Mouse (Mus musculus) intestine, embryonic 14.5 days (tissue): ENCODE data around the gene Ptges3l. TPM values are rescaled to one million over a fixed set of nuclear protein-coding genes. Genes with fewer than 3 reads are reported as not detected.
"Not testable (repeated sequence)": the region's sequence is repeated elsewhere in the genome, so short reads cannot be mapped to it uniquely, and the experiment has no call there.

ENCODE experiments used
- ATAC-seq: fragments of 200-750 bp; cut with Nextera tagmentation; replicated peaks from 2 replicates; pipeline ENCODE4 v1.8.0; 2017; ENCODE audit warnings: low read depth, moderate number of reproducible peaks, moderate TSS enrichment, moderate library complexity; ENCODE audit not compliant: low FRiP score, low TSS enrichment
- DNase-seq: peaks from one replicate; pipeline ENCODE4 v3.0.0-alpha.2; 2018; ENCODE audit warnings: low spot score
- H3K27ac ChIP-seq: fragments of 300-500 bp; sonication (generic); 2 replicates; pipeline ENCODE4 v1.5.1; 2014; ENCODE audit warnings: low read depth, mild to moderate bottlenecking, control low read depth
- H3K27me3 ChIP-seq: fragments of 300-500 bp; sonication (generic); replicated peaks from 2 replicates; pipeline ENCODE4 v1.6.1; 2014; ENCODE audit warnings: low read length, control low read depth; ENCODE audit not compliant: control insufficient read depth, insufficient read depth
- H3K36me3 ChIP-seq: fragments of 300-500 bp; sonication (generic); 2 replicates; pipeline ENCODE4 v1.6.1; 2014; ENCODE audit warnings: low read length, control low read depth; ENCODE audit not compliant: control insufficient read depth, insufficient read depth
- H3K4me1 ChIP-seq: fragments of 300-500 bp; sonication (generic); replicated peaks from 2 replicates; pipeline ENCODE4 v1.6.1; 2014; ENCODE audit warnings: low read length, control low read depth, mixed read lengths; ENCODE audit not compliant: control insufficient read depth, insufficient read depth
- H3K4me2 ChIP-seq: fragments of 300-500 bp; sonication (generic); 2 replicates; pipeline ENCODE4 v1.6.1; 2014; ENCODE audit warnings: low read length
- H3K4me3 ChIP-seq: fragments of 300-500 bp; sonication (generic); 2 replicates; pipeline ENCODE4 v1.5.1; 2014; ENCODE audit warnings: low read depth, low read length, control low read depth, mixed read lengths
- H3K9ac ChIP-seq: fragments of 300-500 bp; sonication (generic); 2 replicates; pipeline ENCODE4 v1.6.1; 2014; ENCODE audit warnings: mild to moderate bottlenecking, low read length
- H3K9me3 ChIP-seq: fragments of 300-500 bp; sonication (generic); 2 replicates; pipeline ENCODE4 v1.6.1; 2016; ENCODE audit warnings: low read length, control low read depth; ENCODE audit not compliant: control insufficient read depth
- WGBS: fragments of 180-500 bp; shearing (Covaris S2); extraction: QIAGEN DNeasy Blood & Tissue Kit; methylation state at CpG from one replicate; pipeline ENCODE4 v1.1.7; 2014; 5-methylcytosine and 5-hydroxymethylcytosine counted together
- polyA plus RNA-seq: library from polyadenylated mRNA; unstranded; fragments of >200 nt; fragmentation: Nextera tagmentation; extraction: Ambion mirVana; gene quantifications from 2 replicates; pipeline ENCODE4 v1.2.1, GENCODE M21; 2014

Gene Ptges3l
- 16.3 and 17.9 TPM in 2 replicates for polyA plus RNA-seq

GRCm38 (mm10) chr11:101424925-101425813, at the start of gene Ptges3l, which contains the start of gene Rundc1:
Gene Ptges3l (minus strand): TSS chr11:101425333.
Gene Rundc1 (plus strand): TSS chr11:101425085.
- H3K4me3 ChIP-seq = peak within 1 kb of the TSS; percentile 95
- peak within 1 kb of the TSS; percentile 74 for H3K9ac ChIP-seq
- DNase-seq (peak; percentile 99), ATAC-seq (peak; percentile 90)
- peak within 1 kb of the TSS; percentile 79 for H3K27ac ChIP-seq
- peaks cover 18% of the 10 kb centered on the region for H3K4me1 ChIP-seq
- H3K9me3 ChIP-seq = no peaks in the 10 kb centered on the region
- H3K36me3 ChIP-seq = peaks cover 13% of the 10 kb centered on the region
- H3K4me2 ChIP-seq = peak within 1 kb of the TSS; percentile 92
- WGBS = under 1% methylated on average over 81 of the region's 81 CpGs
- H3K27me3 ChIP-seq = no peaks in the 10 kb centered on the region

DNA sequence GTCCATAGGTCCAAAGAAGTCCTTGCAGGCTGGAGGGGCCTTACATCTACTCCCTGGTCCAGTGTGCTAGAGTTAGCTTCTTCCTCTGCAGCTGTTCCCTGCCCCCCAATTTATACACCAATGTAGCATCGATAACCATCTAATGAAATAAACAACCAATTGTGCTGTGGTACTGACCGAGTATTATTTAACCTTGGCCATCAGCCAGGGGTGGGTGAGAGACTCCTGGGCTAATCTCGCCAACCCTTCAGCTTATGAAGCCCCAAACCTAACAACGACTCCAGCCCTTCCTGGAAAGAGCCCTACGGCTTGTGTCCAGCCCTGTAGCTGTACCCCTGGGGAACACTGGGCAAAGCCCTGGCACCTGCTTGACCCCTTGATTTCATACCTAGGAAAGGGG, 49.2 kb upstream of the Ptges3l start:
- H3K4me1 ChIP-seq = no peaks in the 10 kb centered on the region
- ATAC-seq (no peak), DNase-seq (no peak)
- H3K27me3 ChIP-seq = no peaks in the 10 kb centered on the region
- H3K27ac ChIP-seq = no peak overlapping the region
- 69% methylated on average over 5 of the region's 5 CpGs for WGBS
- no peaks in the 10 kb centered on the region for H3K9me3 ChIP-seq
- H3K9ac ChIP-seq = no peak overlapping the region
- no peaks in the 10 kb centered on the region for H3K36me3 ChIP-seq
- H3K4me2 ChIP-seq = no peak overlapping the region
- no peak overlapping the region for H3K4me3 ChIP-seq

GRCm38 (mm10) chr11:101473686-101474085, 48.6 kb upstream of the Ptges3l start:
- not testable (repeated sequence) for H3K4me1 ChIP-seq, H3K27ac ChIP-seq, H3K9me3 ChIP-seq, H3K4me2 ChIP-seq, DNase-seq, H3K36me3 ChIP-seq, H3K27me3 ChIP-seq, H3K4me3 ChIP-seq, ATAC-seq, H3K9ac ChIP-seq
- 75% methylated on average over 1 of the region's 1 CpGs for WGBS

DNA sequence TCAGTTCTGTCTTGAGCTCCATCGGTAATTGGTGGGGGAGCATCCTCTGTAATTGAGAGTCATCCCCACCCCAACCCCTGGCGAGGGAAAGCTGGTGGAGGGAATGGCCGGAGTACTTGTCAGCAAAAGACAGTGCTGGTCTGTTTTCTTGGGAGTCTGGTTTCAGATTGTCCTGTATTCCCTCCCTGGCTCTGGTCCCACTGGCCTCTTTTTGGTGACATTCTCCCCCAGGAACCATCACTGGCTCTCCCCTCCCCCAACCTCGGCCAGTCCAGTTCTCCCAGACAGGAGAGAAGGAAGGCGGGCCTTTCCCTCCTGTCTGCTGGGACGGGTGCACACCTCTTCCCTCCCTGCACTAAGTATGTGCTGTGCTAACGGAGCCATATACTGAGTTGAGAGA, 47.2 kb upstream of the Ptges3l start:
- H3K27me3 ChIP-seq = no peaks in the 10 kb centered on the region
- H3K4me2 ChIP-seq = no peak overlapping the region
- no peak for ATAC-seq
- H3K9ac ChIP-seq = no peak overlapping the region
- no peaks in the 10 kb centered on the region for H3K9me3 ChIP-seq
- no peaks in the 10 kb centered on the region for H3K36me3 ChIP-seq
- H3K4me3 ChIP-seq = no peak overlapping the region
- peaks cover 6% of the 10 kb centered on the region; the same call in 1 of the 2 replicates for H3K4me1 ChIP-seq
- DNase-seq = no peak
- 52% methylated on average over 7 of the region's 7 CpGs for WGBS
- no peak overlapping the region for H3K27ac ChIP-seq

DNA sequence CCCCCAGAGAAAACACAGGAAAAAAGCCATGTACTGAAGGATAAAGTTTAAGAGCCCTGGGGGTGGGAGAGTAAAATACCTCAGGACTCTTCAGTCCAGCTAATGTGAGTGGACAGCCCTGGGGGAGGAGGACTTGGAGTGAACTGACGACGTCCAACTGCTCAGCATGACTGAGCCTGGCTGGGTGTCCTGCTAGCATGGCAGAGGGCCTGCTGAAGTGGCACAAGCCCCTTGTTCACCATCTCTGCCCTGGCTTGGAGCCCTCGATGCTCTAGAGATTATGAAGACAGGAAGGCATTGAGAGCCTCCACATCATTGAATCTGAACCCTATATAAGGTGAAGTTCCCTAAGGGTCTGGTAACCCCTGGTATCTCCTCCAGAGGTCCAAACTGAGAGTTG, 46.8 kb upstream of the Ptges3l start:
- 59% methylated on average over 3 of the region's 3 CpGs for WGBS
- H3K4me2 ChIP-seq = no peak overlapping the region
- no peak overlapping the region for H3K9ac ChIP-seq

DNA sequence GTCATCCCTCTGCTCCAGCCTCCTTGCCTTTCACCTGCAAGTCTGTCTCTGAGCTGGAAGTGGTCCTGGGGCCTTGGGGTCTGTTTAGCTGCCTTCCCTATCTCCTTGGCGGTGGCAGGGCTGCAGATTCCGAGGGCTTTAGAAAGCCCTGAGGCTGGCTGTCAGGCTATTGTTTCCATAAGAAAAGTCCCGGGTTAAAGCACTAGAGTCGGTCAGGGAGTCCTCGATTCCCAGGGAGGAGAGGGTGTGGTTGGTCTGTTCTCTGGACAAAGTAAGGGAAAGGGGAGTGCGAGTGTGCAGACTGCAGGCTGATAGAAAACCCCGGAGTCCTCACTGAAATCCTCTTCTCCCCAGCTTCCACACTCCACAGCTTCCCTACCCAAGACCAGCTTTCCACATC, 45.1 kb upstream of the Ptges3l start:
- H3K9ac ChIP-seq = no peak overlapping the region
- no peaks in the 10 kb centered on the region for H3K36me3 ChIP-seq
- no peak for DNase-seq
- 45% methylated on average over 7 of the region's 7 CpGs for WGBS
- no peak for ATAC-seq
- no peak overlapping the region for H3K4me2 ChIP-seq
- H3K4me3 ChIP-seq = no peak overlapping the region
- H3K9me3 ChIP-seq = no peaks in the 10 kb centered on the region
- no peaks in the 10 kb centered on the region for H3K27me3 ChIP-seq
- H3K27ac ChIP-seq = no peak overlapping the region
- H3K4me1 ChIP-seq = peaks cover 10% of the 10 kb centered on the region

More for the DNA sequence above, 46.8 kb upstream of the Ptges3l start:
- Histone ChIP-seq H3K36me3 (no peaks in the 10 kb centered on the region), H3K4me3 (no peak overlapping the region), H3K9me3 (no peaks in the 10 kb centered on the region), H3K4me1 (peaks cover 7% of the 10 kb centered on the region; the same call in 1 of the 2 replicates), H3K27ac (no peak overlapping the region), H3K27me3 (no peaks in the 10 kb centered on the region)
- ATAC-seq (no peak), DNase-seq (no peak)

DNA sequence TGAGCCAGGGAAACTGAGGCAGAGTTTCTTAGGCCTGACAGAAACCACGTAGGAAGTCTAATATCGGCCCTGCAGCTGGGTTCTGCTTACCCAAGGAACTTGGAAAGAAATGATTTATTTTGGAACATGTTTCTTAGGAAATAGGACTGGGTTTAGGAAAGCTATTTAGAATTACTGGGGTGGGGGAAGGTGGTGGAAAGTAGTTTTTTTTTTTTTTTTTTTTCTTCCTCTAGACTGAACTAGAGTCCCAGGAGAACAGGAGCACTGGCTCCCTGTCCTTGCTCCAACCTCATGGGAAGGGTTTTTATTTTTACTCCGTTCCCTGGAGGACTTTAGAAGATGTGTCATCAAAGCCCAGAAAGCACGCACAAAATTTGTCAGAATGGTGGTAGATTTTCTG, 44.0 kb upstream of the Ptges3l start:
- Histone ChIP-seq H3K4me3 (peak overlapping the region; percentile 58), H3K9ac (no peak overlapping the region)
- no peak for DNase-seq

DNA sequence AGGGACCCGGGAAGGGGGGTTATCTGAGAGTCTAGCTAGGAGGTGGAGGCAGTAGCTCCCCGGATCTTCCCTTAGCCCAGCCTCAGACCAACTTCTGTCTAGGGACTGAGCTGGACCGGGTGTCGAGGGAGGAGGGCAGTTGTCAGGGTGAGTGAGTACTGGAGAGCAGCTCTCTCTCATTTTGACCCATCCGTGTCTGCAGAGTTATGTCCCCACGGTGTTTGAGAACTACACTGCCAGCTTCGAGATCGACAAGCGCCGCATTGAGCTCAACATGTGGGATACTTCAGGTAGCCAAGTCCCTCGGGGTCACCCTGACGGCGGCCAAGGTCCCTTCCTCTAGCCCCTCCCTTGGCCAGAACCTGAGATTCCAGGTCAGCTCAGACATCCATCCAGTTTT, 43.6 kb upstream of the Ptges3l start:
- Histone ChIP-seq H3K27ac (no peak overlapping the region), H3K36me3 (no peaks in the 10 kb centered on the region), H3K4me1 (peaks cover 14% of the 10 kb centered on the region), H3K9ac (peak overlapping the region; percentile 53), H3K4me2 (peak overlapping the region; percentile 94), H3K4me3 (peak overlapping the region; percentile 58), H3K27me3 (no peaks in the 10 kb centered on the region), H3K9me3 (no peaks in the 10 kb centered on the region)
- WGBS = 5% methylated on average over 13 of the region's 13 CpGs
- ATAC-seq = no peak
- DNase-seq = no peak

More for the DNA sequence above, 44.0 kb upstream of the Ptges3l start:
- H3K4me1 ChIP-seq = peaks cover 10% of the 10 kb centered on the region
- no peaks in the 10 kb centered on the region for H3K9me3 ChIP-seq
- ATAC-seq = no peak
- H3K36me3 ChIP-seq = no peaks in the 10 kb centered on the region
- peak overlapping the region; percentile 94 for H3K4me2 ChIP-seq
- no peak overlapping the region for H3K27ac ChIP-seq
- H3K27me3 ChIP-seq = no peaks in the 10 kb centered on the region
- WGBS = 55% methylated on average over 4 of the region's 4 CpGs
